Mouse (Mus musculus) G1E (cell line): ENCODE results near the gene Tpk1. TPM values are rescaled to one million over a fixed set of nuclear protein-coding genes. Genes with fewer than 3 reads are reported as not detected.

Experiments
- ATAC-seq: 2 replicates; pipeline ENCODE4 v1.8.0; 2016; ENCODE audit warnings: mild to moderate bottlenecking; ENCODE audit not compliant: insufficient number of reproducible peaks, poor library complexity, low FRiP score, severe bottlenecking; ENCODE audit errors: extremely low read depth
- DNase-seq: peaks from one replicate; pipeline ENCODE4 v3.0.0; 2012; ENCODE audit warnings: low spot score
- H3K27me3 ChIP-seq: 2 replicates; pipeline ENCODE4 v1.6.1; 2012; ENCODE audit warnings: mild to moderate bottlenecking, low read length, inconsistent platforms; ENCODE audit not compliant: insufficient read depth
- H3K36me3 ChIP-seq: replicated peaks from 2 replicates; pipeline ENCODE3; 2012; ENCODE audit warnings: mild to moderate bottlenecking, inconsistent platforms
- H3K4me1 ChIP-seq: 2 replicates; pipeline ENCODE4 v1.6.1; 2012; ENCODE audit warnings: low read depth, low read length, inconsistent platforms, mixed read lengths; ENCODE audit not compliant: insufficient read depth
- H3K4me3 ChIP-seq: 2 replicates; pipeline ENCODE4 v1.5.1; 2012; ENCODE audit warnings: low read depth, mild to moderate bottlenecking, inconsistent platforms, low read length, moderate library complexity, mixed read lengths
- H3K9me3 ChIP-seq: replicated peaks from 2 replicates; pipeline ENCODE4 v1.6.1; 2012; ENCODE audit warnings: inconsistent platforms
- CTCF ChIP-seq: IDR thresholded peaks from 2 replicates; pipeline ENCODE4 v1.5.1; 2012; ENCODE audit warnings: low read depth, low read length, inconsistent platforms, mixed read lengths
- GATA1 ChIP-seq: IDR thresholded peaks from 2 replicates; pipeline ENCODE4 v1.6.1; 2012; ENCODE audit warnings: borderline replicate concordance, low read length, inconsistent platforms, mixed read lengths
- GATA2 ChIP-seq: IDR thresholded peaks from 2 replicates; pipeline ENCODE4 v1.6.1; 2012; ENCODE audit warnings: low read depth, low read length, inconsistent platforms, borderline replicate concordance
- POLR2AphosphoS5 ChIP-seq: IDR thresholded peaks from 2 replicates; pipeline ENCODE4 v1.6.1; 2012; ENCODE audit warnings: low read depth, low read length, inconsistent platforms; ENCODE audit not compliant: insufficient replicate concordance
- TAL1 ChIP-seq: conservative IDR thresholded peaks from 2 replicates; pipeline ENCODE4 v1.6.1; 2012; ENCODE audit warnings: low read depth, low read length, inconsistent platforms, mixed read lengths
- polyA plus RNA-seq: library from polyadenylated mRNA; stranded (reverse); fragments of >175 nt; gene quantifications from 2 replicates; pipeline ENCODE4 v1.2.3, GENCODE M21; 2012
- total RNA-seq, 2 experiments: library from RNA; stranded (forward) in 1 of 2; stranded (reverse) in 1 of 2; fragments of 200-1000 nt in 1 of 2; fragments of >200 nt in 1 of 2; fragmentation: Nextera tagmentation in 1 of 2; gene quantifications; 2 replicates each; pipeline ENCODE4 v1.2.3; 2014 to 2017

The Tpk1 gene
- total and polyA plus RNA-seq, 3 experiments, result 2.0 to 27.5 (median 10.9) TPM

- DNase-seq, result no peak
- H3K4me1 ChIP-seq, result no peaks in the 10 kb centered on the region
- TF ChIP-seq TAL1 (no peak), GATA2 (no peak), GATA1 (no peak), POLR2AphosphoS5 (no peak), CTCF (no peak)
- H3K9me3 ChIP-seq, result no peaks in the 10 kb centered on the region
- no peak for ATAC-seq
- no peak overlapping the region for H3K4me3 ChIP-seq
- H3K36me3 ChIP-seq, result no peaks in the 10 kb centered on the region
- peaks cover 7% of the 10 kb centered on the region; the same call in 1 of the 2 replicates for H3K27me3 ChIP-seq
Observed at GRCm38 (mm10) chr6:43312961-43313656, 353.0 kb downstream of the Tpk1 start.

DNA sequence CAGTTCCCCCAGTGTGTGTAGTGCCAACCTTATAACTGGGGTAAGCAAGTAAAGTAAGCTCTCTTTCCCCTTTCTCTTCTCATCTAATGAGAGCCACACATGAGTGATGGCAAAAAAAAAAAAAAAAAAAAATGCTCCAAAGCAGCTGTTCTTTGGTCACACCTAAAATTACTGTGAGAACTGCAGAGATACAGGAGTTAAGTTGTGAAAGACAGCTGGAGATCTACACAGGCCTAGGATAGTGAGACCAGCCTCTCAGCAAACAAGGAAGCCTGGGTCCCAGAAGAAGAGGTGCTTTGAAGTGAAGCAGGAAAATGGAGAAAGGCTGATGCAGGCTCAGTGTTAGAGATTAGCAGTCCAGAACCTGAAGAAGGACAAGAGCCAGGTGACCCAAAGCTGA is 353.5 kb downstream of the Tpk1 start:
- TF ChIP-seq TAL1, result no peak
- TF ChIP-seq POLR2AphosphoS5, result no peak
- no peak for TF ChIP-seq GATA2
- no peak for TF ChIP-seq GATA1
- TF ChIP-seq CTCF, result no peak
- H3K36me3 ChIP-seq, result no peaks in the 10 kb centered on the region
- no peaks in the 10 kb centered on the region for H3K4me1 ChIP-seq
- peaks cover 7% of the 10 kb centered on the region for H3K27me3 ChIP-seq
- DNase-seq (no peak), ATAC-seq (no peak)
- H3K4me3 ChIP-seq, result no peak overlapping the region
- H3K9me3 ChIP-seq, result no peaks in the 10 kb centered on the region

GRCm38 (mm10) chr6:43310071-43310470 is 356.0 kb downstream of the Tpk1 start:
- no peak for DNase-seq
- H3K4me3 ChIP-seq, result no peak overlapping the region

GRCm38 (mm10) chr6:43309454-43309853 is 356.6 kb downstream of the Tpk1 start, which contains the start of gene Nobox:
TSS of gene Nobox (minus strand) at chr6:43309554.
- ATAC-seq (no peak), DNase-seq (no peak)
- H3K4me1 ChIP-seq, result no peaks in the 10 kb centered on the region
- no peak within 1 kb of the TSS for H3K4me3 ChIP-seq
- TF ChIP-seq TAL1 (no peak), GATA1 (no peak), POLR2AphosphoS5 (no peak), GATA2 (no peak), CTCF (no peak)
- H3K36me3 ChIP-seq, result no peaks in the 10 kb centered on the region
- H3K27me3 ChIP-seq, result peaks cover 12% of the 10 kb centered on the region
- H3K9me3 ChIP-seq, result no peaks in the 10 kb centered on the region

More at GRCm38 (mm10) chr6:43310071-43310470, 356.0 kb downstream of the Tpk1 start:
- TF ChIP-seq TAL1, result no peak
- TF ChIP-seq GATA1, result no peak
- TF ChIP-seq POLR2AphosphoS5, result no peak
- no peak for TF ChIP-seq GATA2
- TF ChIP-seq CTCF, result no peak
- ATAC-seq, result no peak
- H3K27me3 ChIP-seq, result peaks cover 12% of the 10 kb centered on the region
- no peaks in the 10 kb centered on the region for H3K9me3 ChIP-seq
- H3K4me1 ChIP-seq, result no peaks in the 10 kb centered on the region
- no peaks in the 10 kb centered on the region for H3K36me3 ChIP-seq

DNA sequence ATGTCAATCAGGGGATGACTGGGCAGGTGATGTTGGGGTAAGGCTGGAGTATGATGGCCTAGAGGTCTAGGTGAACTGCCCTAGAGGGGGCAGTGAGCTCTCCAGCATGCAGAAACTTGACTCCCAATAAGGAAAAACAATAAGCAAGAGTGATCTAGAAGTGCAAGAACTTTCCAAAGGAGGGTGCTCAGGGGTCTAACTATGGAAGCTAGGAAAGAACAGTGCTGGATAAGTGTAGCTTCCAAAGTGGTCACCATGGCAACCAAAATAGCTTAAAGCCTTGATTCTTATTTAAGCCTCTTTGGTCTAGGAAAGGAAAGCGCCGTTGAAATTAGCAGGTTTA is 368.6 kb downstream of the Tpk1 start:
- Histone ChIP-seq H3K27me3 (no peaks in the 10 kb centered on the region; the same call in 1 of the 2 replicates), H3K4me1 (no peaks in the 10 kb centered on the region), H3K9me3 (no peaks in the 10 kb centered on the region), H3K36me3 (no peaks in the 10 kb centered on the region), H3K4me3 (no peak overlapping the region)
- no peak for TF ChIP-seq GATA2
- TF ChIP-seq TAL1, result no peak
- no peak for TF ChIP-seq POLR2AphosphoS5
- no peak for TF ChIP-seq CTCF
- TF ChIP-seq GATA1, result no peak
- ATAC-seq, result no peak
- DNase-seq, result no peak

GRCm38 (mm10) chr6:43296798-43297507 is 369.1 kb downstream of the Tpk1 start:
- no peak for TF ChIP-seq GATA2
- no peak for DNase-seq
- no peak overlapping the region for H3K4me3 ChIP-seq
- no peaks in the 10 kb centered on the region for H3K4me1 ChIP-seq
- no peak for ATAC-seq
- no peaks in the 10 kb centered on the region for H3K36me3 ChIP-seq
- no peaks in the 10 kb centered on the region; the same call in 1 of the 2 replicates for H3K27me3 ChIP-seq
- no peaks in the 10 kb centered on the region for H3K9me3 ChIP-seq
